Mouse (Mus musculus) embryo, embryonic 10.5 days (tissue): ENCODE measurements around the gene Nucb1.
"Not testable (repeated sequence)": the region's sequence is repeated elsewhere in the genome, so short reads cannot be mapped to it uniquely, and the experiment has no call there.

Experiments used
- DNase-seq: peaks from one replicate; pipeline ENCODE4 v3.0.0-alpha.2; 2015; ENCODE audit warnings: low spot score

Nucb1 gene

GRCm38 (mm10) chr7:45509912-45510787 lies at the start of gene Nucb1:
Nucb1 (minus strand) TSS chr7:45510406.
- peak; percentile 98 for DNase-seq

DNA sequence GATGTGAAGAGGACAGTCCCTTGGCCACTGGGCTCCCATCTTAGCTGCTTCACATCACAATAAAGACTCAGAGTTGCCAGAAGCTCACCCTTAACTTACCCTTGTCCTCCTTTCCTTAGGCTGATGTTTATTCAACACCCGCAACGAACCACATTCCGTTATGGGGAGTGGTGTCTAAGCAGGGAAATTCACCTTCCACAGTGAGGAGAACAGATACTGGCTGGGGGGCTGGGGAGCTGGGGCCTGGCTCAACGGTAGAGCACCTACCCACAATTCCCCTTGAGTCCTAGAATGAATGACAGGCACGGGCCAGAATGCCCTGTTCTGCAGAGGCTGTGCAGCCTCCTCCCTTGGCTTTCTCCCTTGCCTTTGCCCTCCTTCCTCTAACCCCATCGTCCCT lies 48.7 kb upstream of the Nucb1 start:
- DNase-seq: no peak

- peak; percentile 87 for DNase-seq
Observed at GRCm38 (mm10) chr7:45555787-45556186, 45.6 kb upstream of the Nucb1 start.

- DNase-seq: no peak
Observed at GRCm38 (mm10) chr7:45554744-45555143, 44.5 kb upstream of the Nucb1 start, which contains the start of gene Hsd17b14. Hsd17b14 (plus strand) TSS chr7:45554893.

GRCm38 (mm10) chr7:45553990-45554389 lies 43.8 kb upstream of the Nucb1 start:
- DNase-seq: no peak

GRCm38 (mm10) chr7:45553519-45553918 lies 43.3 kb upstream of the Nucb1 start:
- DNase-seq: no peak

GRCm38 (mm10) chr7:45551512-45551883 lies 41.3 kb upstream of the Nucb1 start:
- DNase-seq: no peak

- no peak for DNase-seq
Observed at GRCm38 (mm10) chr7:45550821-45551511, 40.8 kb upstream of the Nucb1 start.

DNA sequence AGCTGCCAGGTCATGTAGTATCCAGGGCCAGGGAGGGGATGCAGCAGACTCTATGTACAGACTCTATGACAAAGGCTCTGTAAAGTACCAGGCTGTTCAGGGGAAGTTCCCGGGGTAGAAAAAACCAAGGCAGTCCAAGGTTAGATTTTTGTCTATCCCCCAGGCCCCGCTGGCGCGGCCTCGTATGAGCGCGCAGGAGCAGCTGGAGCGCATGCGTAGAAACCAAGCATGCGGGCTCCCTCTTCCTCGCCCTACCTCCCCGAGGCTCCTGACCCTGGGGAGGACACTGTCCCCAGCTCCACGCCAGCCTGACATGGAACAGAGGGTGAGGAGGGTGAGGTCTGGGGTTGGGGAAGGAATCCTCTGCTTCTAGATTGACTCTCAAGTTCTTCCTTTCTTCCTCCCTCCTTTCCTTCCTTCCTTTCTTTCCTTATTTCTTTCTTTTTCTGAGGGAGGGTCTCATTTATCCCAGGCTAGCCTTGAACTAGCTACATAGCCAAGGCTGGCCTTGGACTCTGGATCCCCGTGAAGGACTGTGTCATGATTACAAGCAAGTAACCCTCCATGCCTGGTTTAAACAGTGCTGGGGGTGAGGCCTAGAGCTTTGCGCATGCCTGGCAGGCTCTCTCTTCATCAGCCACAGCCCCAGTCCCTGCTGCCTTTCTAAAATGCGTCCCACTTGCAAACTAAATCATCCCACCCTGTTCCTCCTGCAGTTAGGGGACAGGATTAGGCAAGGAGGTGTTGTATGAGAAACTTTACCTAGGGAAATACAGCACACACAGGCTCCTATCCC lies 39.6 kb upstream of the Nucb1 start:
- DNase-seq: no peak

DNA sequence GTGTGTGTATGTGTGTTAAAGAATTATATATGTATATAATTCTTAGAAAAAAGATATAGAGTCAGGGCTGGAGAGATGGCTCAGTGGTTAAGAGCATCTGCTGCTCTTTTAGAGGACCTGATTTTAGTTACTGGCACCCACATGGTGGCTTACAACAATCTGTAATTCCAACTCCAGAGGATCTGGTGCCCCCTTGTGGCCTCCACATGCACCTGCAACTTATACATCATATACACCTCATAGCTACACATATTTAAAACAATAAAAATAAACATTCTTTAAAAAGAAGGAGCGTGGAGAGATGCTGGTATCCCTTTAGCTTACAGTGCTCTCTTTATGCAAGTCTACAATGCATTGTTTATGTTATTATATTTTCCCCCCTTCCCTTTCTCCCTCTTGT lies 34.3 kb upstream of the Nucb1 start:
- no peak for DNase-seq

GRCm38 (mm10) chr7:45540213-45540612 lies 30.0 kb upstream of the Nucb1 start:
- no peak for DNase-seq

GRCm38 (mm10) chr7:45539095-45539494 lies 28.9 kb upstream of the Nucb1 start:
- no peak for DNase-seq

DNA sequence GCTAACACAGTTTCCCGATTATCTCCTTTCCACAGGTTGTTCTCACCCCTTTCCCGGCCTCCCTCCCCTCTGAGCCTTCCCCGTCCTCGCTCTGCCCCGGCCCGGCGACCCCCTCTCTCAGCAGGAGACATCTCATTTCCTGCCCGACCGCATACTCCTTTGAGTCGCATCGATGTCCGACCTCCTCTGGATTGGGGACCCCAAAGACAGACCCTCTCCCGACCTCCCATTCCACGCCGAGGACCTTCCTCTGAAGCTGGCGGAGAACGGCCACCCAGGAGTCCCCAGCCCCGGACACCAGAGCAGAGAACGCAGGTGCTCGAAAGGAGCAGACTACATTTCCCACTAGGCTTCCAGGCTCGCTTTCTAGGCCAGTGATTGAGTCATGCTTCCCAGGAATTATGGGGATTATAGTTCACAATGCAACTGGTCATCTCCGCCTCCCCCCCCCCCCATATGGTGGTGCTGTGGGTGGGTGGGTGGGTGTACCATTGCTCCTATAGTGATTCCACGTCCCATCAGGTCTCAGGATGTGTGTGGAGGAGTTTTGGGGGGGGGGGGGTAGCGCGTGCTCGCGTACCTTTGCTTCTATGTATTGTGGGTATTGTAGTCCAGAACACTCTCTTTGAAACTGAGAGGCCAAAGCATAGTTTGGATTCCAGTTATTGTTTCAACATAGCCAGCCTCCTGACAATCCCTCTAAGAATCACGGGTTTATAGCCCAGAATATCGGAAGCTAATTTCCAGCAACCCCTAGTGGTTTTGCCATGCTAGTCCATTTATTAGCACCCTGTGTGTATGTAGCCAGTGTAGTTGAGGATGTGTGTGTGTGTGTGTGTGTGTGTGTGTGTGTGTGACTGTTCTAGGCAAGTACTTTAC lies 28.2 kb upstream of the Nucb1 start:
- peak; percentile 81 for DNase-seq

- no peak for DNase-seq
Observed at GRCm38 (mm10) chr7:45537602-45538001, 27.4 kb upstream of the Nucb1 start.

DNA sequence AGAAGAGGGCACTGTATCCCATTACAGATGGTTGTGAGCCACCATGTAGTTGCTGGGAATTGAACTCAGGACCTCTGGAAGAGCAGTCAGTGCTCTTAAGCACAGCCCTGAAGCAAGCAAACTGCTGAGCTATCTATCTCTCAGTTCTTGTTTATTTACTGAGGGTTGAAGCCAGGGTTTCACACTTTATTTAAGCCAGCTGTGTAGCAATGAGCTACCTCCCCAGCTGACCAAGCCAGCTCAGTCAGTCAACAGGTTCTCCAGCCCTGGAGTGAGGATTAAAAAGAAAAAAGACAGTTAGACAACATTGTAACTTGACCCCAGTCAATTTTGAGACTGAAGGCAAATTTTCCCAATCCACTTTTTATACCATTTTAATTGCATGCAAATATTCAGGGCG lies 25.5 kb upstream of the Nucb1 start:
- no peak for DNase-seq

- DNase-seq: no peak
Observed at GRCm38 (mm10) chr7:45530643-45531042, 20.4 kb upstream of the Nucb1 start.

DNA sequence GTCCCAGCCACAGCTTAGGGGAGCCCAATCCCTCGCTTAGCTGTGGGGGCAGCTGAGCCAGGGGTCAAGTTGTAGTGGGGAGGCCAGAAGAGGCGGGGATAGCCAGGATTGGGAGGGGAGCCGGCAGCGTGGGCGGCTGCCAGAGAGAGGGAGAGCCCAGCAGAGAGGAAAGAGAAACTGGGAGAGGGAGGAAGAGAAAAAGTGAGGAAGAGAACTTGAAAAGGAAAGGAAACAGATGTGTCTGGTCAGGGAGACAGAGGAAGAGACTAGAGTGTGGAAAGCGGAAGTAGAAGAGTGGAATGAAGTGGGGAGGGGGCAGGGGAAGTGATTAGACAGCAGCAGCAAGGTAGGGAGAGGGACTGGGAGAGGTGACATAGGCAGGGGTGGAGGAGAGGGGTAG lies 19.3 kb upstream of the Nucb1 start:
- no peak for DNase-seq

DNA sequence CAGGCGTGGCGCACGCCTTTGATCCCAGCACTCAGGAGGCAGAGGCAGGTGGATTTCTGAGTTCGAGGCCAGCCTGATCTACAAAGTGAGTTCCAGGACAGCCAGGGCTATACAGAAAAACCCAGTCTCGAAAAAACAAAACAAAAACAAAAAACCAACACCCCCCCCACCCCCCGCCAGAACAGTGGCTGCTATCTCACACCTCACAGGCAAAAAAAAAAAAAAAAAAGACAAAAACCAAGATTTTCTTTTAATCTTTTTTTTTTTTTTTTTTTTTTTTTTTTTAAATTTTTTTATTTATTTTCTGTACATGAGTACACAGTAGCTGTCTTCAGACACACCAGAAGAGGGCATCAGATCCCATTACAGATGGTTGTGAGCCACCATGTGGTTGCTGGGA lies 17.0 kb upstream of the Nucb1 start:
- DNase-seq: not testable (repeated sequence)

GRCm38 (mm10) chr7:45526474-45527120 lies 16.4 kb upstream of the Nucb1 start:
- DNase-seq: peak; percentile 30

- DNase-seq: peak; percentile 94
Observed at GRCm38 (mm10) chr7:45525809-45526473, 15.7 kb upstream of the Nucb1 start, which contains the start of the genes Ppp1r15a and Plekha4. Ppp1r15a (minus strand) TSS chr7:45526268. Plekha4 (plus strand) TSS chr7:45526330.
